Mouse (Mus musculus) megakaryocyte, embryonic 14.5 days (primary cell): ENCODE data around the gene Rel.

ENCODE experiments used
- FLI1 ChIP-seq: IDR thresholded peaks from 2 replicates; pipeline ENCODE4 v1.6.1; 2012; ENCODE audit warnings: low read length, inconsistent platforms, mixed read lengths
- GATA1 ChIP-seq: IDR thresholded peaks from 3 replicates; pipeline ENCODE4 v1.6.1; 2012; ENCODE audit warnings: mixed read lengths, low read length, inconsistent platforms, borderline replicate concordance

- TF ChIP-seq GATA1 (no peak), FLI1 (no peak)
Measured at GRCm38 (mm10) chr11:23693286-23693685, 77.5 kb downstream of the Rel start.
